Mouse (Mus musculus) MEL (cell line): Measurements from ENCODE around the gene Pck2.

Experiments
- CHD2 ChIP-seq: IDR thresholded peaks from 2 replicates; pipeline ENCODE4 v1.6.1; 2011; ENCODE audit warnings: low read length, improper control_type of control experiment
- CTCF ChIP-seq, 3 experiments: IDR thresholded peaks in 2 of 3; conservative IDR thresholded peaks in 1 of 3; 2 replicates each; pipeline ENCODE4 v1.5.1; 2011 to 2012; ENCODE audit warnings: low read length in 3 of 3, low read depth in 2 of 3, mild to moderate bottlenecking in 2 of 3, improper control_type of control experiment in 1 of 3, inconsistent platforms in 1 of 3, mixed read lengths in 1 of 3, moderate library complexity in 1 of 3; ENCODE audit not compliant: control insufficient read depth in 1 of 3, insufficient read depth in 1 of 3, poor library complexity in 1 of 3, severe bottlenecking in 1 of 3
- EP300 ChIP-seq, 2 experiments: IDR thresholded peaks; 2 replicates each; pipeline ENCODE4 v1.6.1; 2011; ENCODE audit warnings: improper control_type of control experiment in 2 of 2, low read length in 2 of 2, low read depth in 1 of 2, mild to moderate bottlenecking in 1 of 2
- JUND ChIP-seq: IDR thresholded peaks from 2 replicates; pipeline ENCODE4 v1.6.1; 2011; ENCODE audit warnings: low read depth, mild to moderate bottlenecking, improper control_type of control experiment, low read length
- MAZ ChIP-seq: IDR thresholded peaks from 2 replicates; pipeline ENCODE4 v1.6.1; 2012; ENCODE audit warnings: low read depth, mild to moderate bottlenecking, inconsistent platforms, low read length, improper control_type of control experiment
- MYB ChIP-seq: IDR thresholded peaks from 2 replicates; pipeline ENCODE4 v1.6.1; 2011; ENCODE audit warnings: mild to moderate bottlenecking, low read depth, low read length, improper control_type of control experiment
- POLR2A ChIP-seq, 2 experiments: IDR thresholded peaks; 2 replicates each; pipeline ENCODE4 v1.6.1; 2011 to 2012; ENCODE audit warnings: low read length in 2 of 2, mild to moderate bottlenecking in 2 of 2, control low read depth in 1 of 2, improper control_type of control experiment in 1 of 2, low read depth in 1 of 2, moderate library complexity in 1 of 2; ENCODE audit not compliant: control insufficient read depth in 1 of 2, insufficient read depth in 1 of 2, poor library complexity in 1 of 2
- POLR2AphosphoS2 ChIP-seq: IDR thresholded peaks from 2 replicates; pipeline ENCODE4 v1.6.1; 2011; ENCODE audit warnings: low read length, improper control_type of control experiment
- RAD21 ChIP-seq: IDR thresholded peaks from 2 replicates; pipeline ENCODE4 v1.6.1; 2011; ENCODE audit warnings: mild to moderate bottlenecking, low read depth, low read length, improper control_type of control experiment
- TBP ChIP-seq: IDR thresholded peaks from 2 replicates; pipeline ENCODE4 v1.8.0; 2011; ENCODE audit warnings: low read depth, low read length, improper control_type of control experiment
- USF2 ChIP-seq, 2 experiments: IDR thresholded peaks; 2 replicates each; pipeline ENCODE4 v1.6.1; 2011 to 2012; ENCODE audit warnings: improper control_type of control experiment in 2 of 2, low read length in 2 of 2, borderline replicate concordance in 1 of 2, inconsistent platforms in 1 of 2, low read depth in 1 of 2, mild to moderate bottlenecking in 1 of 2; ENCODE audit not compliant: insufficient read depth in 1 of 2
- ZKSCAN1 ChIP-seq: IDR thresholded peaks from 2 replicates; pipeline ENCODE4 v1.6.1; 2012; ENCODE audit warnings: low read depth, mild to moderate bottlenecking, inconsistent platforms, low read length, improper control_type of control experiment, moderate library complexity

DNA sequence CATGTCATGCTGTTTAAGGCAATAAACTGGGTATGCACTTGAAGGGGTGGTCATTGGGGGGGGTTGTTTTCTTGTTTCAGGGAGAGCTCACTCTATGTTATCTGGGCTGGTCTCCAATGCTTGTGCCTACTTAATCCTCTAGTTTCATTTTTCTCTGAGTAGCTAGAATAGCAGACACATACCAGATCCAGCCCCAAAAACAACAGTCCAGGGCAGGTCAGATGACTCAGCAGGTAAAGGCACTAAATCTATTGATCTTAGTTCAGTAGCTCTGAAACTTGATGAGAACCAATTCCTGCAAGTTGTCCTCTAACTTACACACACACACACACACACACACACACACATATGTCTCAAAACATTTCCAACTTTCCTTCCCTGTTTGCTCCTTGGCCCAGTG is 31.7 kb downstream of the Pck2 start:
- TF ChIP-seq USF2 (IDR thresholded peaks at IDR 0.05; ENCODE audit: borderline replicate concordance in 1 of 2, insufficient read depth in 1 of 2, low read depth in 1 of 2, low read length in 2 of 2) (no peak), CTCF (IDR thresholded peaks at IDR 0.05 in 2 of 3, conservative IDR thresholded peaks at IDR 0.05 in 1 of 3; ENCODE audit: control insufficient read depth in 1 of 3, insufficient read depth in 1 of 3, low read depth in 2 of 3, low read length in 3 of 3, poor library complexity in 1 of 3, severe bottlenecking in 1 of 3) (no peak), MYB (no peak), EP300 (IDR thresholded peaks at IDR 0.05; ENCODE audit: low read depth in 1 of 2, low read length in 2 of 2) (no peak), JUND (no peak), ZKSCAN1 (no peak), POLR2AphosphoS2 (no peak), TBP (no peak), CHD2 (no peak), RAD21 (no peak), POLR2A (IDR thresholded peaks at IDR 0.05; ENCODE audit: control insufficient read depth in 1 of 2, insufficient read depth in 1 of 2, low read depth in 1 of 2, low read length in 2 of 2, poor library complexity in 1 of 2) (no peak), MAZ (no peak)
